Mouse (Mus musculus): ENCODE measurements around the gene Upf3b. TPM values are rescaled to one million over a fixed set of nuclear protein-coding genes. Genes with fewer than 3 reads are reported as not detected.
A peak's percentile ranks its signal among the peaks of the same experiment; 100 is the strongest.
"Not testable (repeated sequence)": the region's sequence is repeated elsewhere in the genome, so short reads cannot be mapped to it uniquely, and the experiment has no call there.

The Upf3b gene
- total RNA-seq (2014; fragmentation: Nextera tagmentation): 43.4 and 80.8 TPM in 2 replicates
- 87.5 and 105 TPM in 2 replicates for total RNA-seq (2017)

DNA sequence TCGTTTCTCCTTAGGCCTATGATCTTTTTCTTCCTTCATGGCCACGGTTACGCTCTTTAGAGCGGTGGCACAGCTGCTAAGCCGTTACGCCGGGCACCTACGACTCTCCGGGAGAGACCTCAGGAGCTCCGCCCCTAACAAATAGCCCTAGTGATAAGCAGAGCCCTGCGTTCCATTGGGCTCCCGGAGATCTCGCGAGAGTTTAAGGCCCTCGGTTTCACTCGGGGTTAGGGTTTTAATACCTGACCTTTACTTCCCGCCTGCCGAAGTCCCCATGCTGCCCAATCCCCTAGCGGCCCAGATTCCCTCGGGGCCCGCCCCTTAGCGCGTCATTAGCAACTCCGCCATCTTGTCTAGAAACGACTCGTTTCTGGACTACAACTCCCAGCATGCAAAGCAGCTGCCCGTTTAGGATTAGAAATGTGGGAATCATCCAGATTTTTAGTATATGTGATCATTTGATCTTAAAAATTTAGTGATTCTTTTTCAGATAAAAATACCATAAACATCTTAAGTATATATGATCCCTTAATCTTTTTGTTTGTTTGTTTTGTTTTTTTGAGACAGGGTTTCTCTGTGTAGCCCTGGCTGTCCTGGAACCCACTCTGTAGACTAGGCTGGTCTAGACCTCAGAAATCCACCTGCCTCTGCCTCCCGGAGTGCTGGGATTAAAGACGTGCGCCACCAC lies at the start of gene Upf3b:
Gene Upf3b (minus strand): TSS at position 130 of the 688 bp plus-strand sequence.
- peak; percentile 99 for ATAC-seq (replicated peaks; ENCODE audit: low FRiP score, low TSS enrichment, poor library complexity, severe bottlenecking)

DNA sequence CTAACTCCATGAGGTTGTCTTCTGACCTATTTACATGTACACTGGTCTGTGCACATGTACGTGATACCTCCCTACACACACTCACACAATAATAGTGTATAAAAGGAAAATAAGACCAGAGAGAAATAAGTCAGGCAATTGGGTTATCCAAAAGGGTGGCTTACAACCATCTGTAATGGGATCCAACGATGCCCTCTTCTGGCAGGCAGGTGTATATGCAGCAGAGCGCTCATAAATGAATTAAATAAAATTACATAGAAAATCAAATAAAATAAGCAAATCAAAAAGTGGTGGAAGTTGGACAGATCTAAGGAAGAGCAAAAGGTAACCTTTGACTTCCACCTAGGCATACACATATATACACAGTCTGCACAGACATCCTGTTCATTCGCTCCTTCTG lies 47.7 kb upstream of the Upf3b start:
- ATAC-seq (replicated peaks; ENCODE audit: low FRiP score, low TSS enrichment, poor library complexity, severe bottlenecking): no peak

DNA sequence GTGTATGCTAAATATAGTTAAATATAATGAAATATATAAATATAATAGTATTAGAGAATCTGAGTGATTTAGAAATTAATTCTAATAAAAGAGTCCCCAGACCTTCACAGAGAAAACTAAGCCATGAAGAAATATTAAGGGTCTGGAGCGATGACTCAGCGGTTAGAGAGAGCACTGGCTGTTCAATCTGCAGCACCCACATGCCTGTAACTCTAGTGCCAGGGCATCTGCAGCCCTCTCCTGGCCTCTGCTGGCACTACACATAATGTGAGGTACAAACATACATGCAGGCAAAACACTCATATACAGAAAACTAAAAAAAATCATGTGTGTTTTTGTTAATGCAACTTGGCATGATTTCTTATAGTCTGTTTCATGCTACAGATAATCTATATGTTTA lies 34.8 kb upstream of the Upf3b start:
- peak; percentile 99 for ATAC-seq (replicated peaks; ENCODE audit: low FRiP score, low TSS enrichment, poor library complexity, severe bottlenecking)

DNA sequence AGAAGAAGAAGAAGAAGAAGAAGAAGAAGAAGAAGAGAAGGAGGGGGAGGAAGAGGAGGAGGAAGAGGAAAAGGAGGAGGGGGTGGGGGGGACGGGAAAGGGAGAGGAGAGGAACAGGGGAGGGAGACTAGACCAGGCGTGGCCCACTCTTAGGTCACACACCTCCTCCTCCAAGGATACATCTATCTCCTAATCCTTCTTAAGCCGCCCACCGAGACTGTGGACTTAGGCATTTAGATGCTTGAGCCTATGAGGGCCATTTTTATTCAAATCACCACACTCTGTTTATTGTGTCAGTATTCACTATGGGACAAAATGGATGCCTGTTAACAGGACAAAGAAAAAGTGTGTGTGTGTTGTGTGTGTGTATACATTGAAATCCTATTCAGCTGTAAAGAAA lies 34.4 kb upstream of the Upf3b start:
- ATAC-seq (replicated peaks; ENCODE audit: low FRiP score, low TSS enrichment, poor library complexity, severe bottlenecking): not testable (repeated sequence)

DNA sequence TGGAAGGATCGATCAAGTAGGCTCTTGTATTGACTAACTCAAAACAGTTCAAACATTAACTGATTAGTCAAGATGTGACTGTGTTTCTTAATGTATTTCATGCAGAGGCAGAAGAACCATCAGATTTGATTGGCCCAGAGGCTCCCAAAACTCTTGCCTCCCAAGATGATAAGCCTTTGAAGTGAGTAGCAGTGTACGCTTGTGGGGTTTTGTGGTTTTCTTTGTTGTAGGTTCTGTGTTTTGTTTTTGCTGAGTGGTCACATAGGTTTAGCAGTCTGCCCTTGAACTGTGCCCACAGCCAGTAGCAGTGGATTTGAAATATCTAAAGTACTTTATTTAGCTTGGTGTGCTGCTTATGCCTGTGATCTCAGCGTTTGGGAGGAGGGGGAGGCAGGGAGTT lies 31.6 kb upstream of the Upf3b start:
- ATAC-seq (replicated peaks; ENCODE audit: low FRiP score, low TSS enrichment, poor library complexity, severe bottlenecking): no peak

DNA sequence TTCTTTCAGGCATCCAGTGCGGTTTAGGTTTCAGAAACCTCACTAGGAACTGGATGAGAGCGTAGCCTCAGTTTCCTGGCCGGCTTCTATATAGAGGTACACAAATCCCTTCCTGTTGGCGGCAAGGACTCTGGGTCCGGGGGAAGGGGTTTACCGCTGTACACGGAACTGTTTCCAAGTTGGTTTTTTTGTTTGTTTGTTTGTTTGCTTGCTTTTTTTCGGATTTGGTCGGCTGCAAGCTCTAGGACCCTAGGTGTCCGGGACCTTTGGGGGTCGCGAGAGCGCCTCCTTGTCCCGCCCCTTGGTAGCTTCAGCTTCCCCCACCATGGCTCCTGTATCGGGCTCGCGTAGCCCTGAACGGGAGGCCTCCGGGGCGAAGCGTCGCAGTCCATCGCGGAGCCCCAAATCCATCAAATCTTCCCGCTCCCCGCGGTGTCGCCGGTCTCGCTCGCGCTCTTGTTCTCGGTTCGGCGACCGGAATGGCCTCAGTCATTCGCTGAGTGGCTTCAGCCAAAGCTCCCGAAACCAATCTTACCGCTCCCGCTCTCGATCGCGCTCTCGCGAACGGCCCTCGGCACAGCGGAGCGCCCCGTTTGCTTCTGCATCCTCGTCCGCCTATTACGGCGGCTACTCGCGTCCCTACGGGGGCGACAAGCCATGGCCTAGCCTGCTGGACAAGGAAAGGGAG lies 16.7 kb upstream of the Upf3b start, which contains the start of gene Nkap:
Gene Nkap (plus strand): TSS at position 125 of the 688 bp plus-strand sequence.
- peak; percentile 81 for ATAC-seq (replicated peaks; ENCODE audit: low FRiP score, low TSS enrichment, poor library complexity, severe bottlenecking)

DNA sequence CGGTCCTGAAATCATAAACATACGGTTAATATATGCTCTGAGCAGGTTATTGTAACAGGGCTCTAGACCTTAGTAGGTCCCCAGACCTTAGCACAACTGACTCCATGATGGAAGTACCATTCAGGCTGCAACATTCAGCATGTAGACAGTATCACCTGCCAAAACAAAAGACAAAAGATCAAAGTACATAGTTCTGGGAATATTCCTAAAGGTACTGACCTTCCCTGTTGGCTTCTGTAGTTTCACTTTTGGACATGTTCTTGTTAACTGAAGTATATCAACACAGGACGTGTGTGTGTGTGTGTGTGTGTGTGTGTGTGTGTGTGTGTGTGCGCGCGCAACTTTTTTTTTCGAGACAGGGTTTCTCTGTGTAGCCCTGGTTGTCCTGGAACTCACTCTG lies 15.4 kb upstream of the Upf3b start:
- ATAC-seq (replicated peaks; ENCODE audit: low FRiP score, low TSS enrichment, poor library complexity, severe bottlenecking): no peak

DNA sequence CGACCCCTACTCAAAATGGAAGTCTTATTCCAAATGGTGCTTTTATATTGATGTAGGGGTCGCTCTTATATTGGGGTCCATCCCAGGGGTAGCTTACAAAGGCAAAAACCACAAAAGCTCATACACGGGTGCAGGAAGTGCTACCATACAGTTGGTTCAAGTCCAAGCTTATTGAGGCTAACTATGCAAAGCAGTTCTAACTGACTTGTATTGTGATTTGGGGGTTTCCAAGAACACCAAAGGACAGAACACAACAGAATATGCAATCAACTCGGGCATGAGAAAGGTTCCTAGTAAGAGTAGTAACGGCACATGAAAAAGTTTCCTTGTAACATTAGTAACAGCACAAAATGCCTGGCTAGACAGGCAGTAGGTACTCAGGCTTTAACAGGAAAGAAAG lies 10.1 kb upstream of the Upf3b start:
- ATAC-seq (replicated peaks; ENCODE audit: low FRiP score, low TSS enrichment, poor library complexity, severe bottlenecking): no peak

DNA sequence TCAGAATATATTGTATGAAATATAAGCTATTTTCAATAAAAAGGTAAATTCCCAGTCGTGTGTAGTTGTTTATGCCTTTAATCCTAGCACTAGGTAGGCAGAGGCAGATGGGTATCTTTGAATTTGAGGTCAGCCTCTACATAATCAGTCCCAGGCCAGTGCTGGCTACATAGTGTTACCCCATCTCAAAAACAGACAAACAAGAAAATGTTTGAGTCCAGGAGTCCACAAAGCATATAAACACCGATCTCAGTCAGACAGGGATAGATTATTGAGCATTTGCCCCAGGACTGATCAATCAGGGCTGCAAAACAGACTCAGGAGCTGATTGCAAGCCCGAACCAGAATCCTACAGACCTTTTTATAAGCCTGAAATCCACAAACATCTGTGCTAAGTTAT lies 9.5 kb upstream of the Upf3b start:
- ATAC-seq (replicated peaks; ENCODE audit: low FRiP score, low TSS enrichment, poor library complexity, severe bottlenecking): no peak

DNA sequence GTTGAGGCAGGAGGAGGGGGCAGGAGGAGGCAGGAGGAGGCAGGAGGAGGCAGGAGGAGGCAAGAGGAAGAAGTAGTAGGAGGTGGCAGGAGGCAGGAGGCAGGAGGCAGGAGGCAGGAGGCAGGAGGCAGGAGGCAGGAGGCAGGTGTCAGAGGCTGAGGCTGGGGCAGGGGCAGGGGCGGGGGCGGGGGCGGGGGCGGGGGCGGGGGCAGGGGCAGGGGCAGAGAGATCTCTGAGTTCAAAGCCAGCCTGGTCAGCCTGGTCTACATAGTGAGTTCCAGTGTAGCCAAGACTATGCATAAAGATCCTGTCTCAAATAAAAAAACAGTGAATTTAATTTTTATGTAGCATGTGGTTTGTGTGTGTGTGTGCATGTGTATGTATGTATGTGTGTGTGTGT lies 7.0 kb upstream of the Upf3b start:
- ATAC-seq (replicated peaks; ENCODE audit: low FRiP score, low TSS enrichment, poor library complexity, severe bottlenecking): no peak

DNA sequence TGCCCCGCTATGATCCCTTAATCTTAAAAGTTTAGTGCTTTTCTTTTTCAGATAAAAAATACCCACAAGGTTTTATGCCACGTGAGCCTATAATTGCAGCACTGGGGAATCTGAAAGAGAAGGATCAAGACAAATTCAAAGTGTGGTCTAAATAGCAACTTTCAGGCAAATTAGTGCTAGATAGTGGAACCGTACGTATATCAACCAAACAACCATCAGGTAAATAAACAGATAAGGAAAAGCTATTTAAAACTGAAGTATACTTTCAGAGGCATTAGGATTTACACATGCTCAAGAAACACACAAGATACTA lies 715 bp upstream of the Upf3b start:
- no peak for ATAC-seq (replicated peaks; ENCODE audit: low FRiP score, low TSS enrichment, poor library complexity, severe bottlenecking)

DNA sequence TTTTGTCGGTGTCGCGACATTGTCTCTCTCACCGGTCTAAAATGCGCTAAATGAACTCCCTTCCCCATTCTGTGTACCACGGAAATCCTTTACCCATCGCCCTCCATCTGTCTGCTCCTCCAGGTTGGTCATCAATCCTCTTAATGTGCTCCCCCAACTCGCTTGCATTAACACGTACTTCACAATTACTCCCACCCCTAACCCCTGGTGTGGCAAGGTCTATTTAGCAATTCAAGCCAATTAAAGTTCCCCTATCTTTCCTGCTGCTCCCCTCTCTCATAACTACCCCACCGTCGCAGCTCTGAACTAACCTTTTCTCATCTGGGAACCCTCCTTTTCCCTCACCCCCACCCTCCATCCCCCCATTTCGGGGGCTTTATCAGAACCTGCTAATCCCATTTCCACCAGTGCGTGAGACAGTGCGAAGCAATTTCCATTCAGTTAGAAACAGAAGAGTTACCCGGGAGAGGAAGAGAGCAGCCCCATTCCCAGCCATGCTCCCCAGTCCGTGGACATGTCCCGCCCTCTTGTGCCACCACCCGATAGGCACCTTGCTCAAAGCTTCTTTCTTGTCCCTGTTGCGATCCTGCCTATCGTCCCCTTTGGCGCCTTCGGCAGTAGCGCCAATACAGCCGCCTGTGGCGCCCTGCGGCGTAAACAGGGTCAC lies 463 bp downstream of the Upf3b start:
- ATAC-seq (replicated peaks; ENCODE audit: low FRiP score, low TSS enrichment, poor library complexity, severe bottlenecking): peak; percentile 91

DNA sequence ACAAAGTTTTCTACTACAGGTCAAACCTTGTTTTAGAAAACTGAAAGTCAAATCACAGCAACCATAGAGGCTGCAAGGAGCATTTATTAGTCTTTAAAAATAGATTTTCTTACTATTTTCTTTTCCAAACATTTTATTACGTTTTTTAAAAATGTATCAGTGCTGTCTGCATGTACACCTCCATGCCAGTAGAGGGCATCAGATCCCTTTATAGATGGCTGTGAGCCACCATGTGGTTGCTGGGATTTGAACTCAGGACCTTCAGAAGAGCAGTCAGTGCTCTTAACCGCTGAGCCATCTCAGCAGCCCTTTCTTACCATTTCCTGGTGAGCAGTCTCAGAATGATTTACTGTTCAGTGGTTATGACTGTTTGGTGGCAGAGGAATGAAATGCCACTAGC lies 6.3 kb downstream of the Upf3b start:
- no peak for ATAC-seq (replicated peaks; ENCODE audit: low FRiP score, low TSS enrichment, poor library complexity, severe bottlenecking)

DNA sequence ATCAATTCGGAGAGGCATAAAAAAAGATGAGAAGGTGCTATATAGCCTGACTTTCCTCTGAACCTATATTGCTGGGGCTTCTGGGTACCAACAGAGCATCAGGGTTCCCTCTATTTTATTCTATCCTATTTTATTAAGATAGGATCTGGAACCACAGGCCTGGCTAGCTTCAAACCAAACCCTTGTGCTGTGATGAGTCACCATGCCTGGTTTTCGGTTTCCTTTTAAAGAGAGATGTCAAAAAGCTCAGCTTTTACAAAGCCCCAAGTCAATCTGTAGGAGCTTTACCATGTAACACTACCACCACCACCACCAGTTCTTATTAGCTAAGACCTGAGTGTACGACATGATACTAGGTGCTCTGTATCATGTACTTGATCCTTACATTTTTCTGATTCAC lies 11.4 kb downstream of the Upf3b start:
- no peak for ATAC-seq (replicated peaks; ENCODE audit: low FRiP score, low TSS enrichment, poor library complexity, severe bottlenecking)

DNA sequence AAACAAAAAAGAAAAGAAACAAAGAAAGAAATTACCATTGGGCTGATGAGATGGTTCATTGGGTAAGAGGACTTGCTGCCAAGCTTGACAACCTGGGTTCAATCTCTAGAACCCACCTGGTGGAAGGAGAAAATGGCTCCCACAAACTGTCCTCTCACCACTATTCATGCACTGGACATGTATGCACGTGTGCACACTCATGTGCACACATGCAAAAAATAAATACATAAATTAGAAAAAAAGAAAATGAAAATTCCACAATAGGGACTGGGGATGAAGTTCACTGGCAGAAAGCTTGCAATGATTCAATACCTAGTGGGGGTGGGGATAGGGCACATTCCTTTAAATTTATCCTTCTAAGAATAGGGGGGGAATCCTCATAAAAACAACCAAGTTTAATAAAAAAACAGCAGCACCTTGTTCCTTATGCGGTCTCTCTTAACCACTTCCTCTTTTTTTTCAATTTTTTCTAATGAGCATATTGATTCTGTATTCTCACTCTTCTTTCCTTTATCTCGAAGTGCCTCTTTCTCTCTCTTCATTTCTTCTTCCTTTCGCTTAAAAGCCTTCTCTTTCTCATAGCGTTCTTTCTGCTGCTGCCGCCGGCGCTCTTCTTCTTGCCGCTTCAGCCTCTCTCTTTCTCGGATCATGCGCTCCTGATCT lies 14.9 kb downstream of the Upf3b start:
- ATAC-seq (replicated peaks; ENCODE audit: low FRiP score, low TSS enrichment, poor library complexity, severe bottlenecking): no peak

DNA sequence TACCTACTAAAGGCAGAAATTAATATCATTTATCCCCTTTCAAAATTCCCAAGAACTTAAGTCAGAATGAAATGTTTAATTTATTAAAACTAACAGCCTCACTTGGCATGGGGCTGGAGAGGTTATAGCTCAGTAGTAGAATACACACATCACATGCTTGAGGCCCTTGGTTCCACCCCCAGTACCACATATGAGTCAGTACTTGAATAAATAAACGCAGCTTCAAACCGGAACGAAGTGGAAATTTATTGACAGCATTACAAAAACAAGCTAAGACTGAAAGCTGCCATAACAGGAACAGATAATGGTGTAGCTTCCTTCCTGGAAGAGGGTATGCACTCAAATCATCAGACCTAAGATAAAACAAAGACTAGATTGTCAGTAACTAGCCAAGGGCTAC lies 18.7 kb downstream of the Upf3b start:
- ATAC-seq (replicated peaks; ENCODE audit: low FRiP score, low TSS enrichment, poor library complexity, severe bottlenecking): no peak

DNA sequence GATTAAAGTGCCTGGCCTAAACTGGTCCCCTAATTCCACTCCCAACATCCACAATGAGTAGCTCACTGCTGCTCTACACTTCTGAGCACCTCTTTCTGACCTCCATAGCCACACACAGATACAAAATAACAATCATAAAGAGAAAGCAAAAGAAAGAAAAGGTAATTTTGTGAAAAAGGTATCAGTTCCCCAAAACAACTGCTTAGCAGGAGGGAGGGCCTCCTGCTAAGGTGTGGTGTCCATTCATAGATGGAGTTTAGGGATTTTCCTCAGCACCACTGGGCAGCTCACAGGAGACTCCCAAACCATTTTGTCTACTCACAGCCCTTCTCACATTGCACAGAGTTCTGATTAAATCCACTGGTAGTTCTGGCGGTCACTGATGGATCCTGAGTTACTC lies 21.3 kb downstream of the Upf3b start:
- no peak for ATAC-seq (replicated peaks; ENCODE audit: low FRiP score, low TSS enrichment, poor library complexity, severe bottlenecking)

DNA sequence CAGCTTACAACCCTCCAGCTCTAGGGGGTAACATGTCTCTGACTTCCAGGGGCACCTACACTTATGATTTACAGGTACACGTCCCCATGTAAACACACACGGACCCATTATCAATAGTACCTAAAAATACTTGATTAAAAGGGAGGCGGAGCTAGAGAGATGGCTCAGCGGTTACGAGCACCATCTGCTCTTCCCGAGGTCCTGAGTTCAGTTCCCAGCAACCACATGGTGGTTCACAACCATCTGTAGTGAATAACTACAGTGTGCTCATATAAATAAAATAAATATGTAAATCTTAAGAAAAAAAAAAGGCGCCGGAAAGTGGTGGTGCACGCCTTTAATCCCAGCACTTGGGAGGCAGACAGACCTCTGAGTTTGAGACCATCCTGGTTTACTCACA lies 24.5 kb downstream of the Upf3b start:
- ATAC-seq (replicated peaks; ENCODE audit: low FRiP score, low TSS enrichment, poor library complexity, severe bottlenecking): peak; percentile 39

DNA sequence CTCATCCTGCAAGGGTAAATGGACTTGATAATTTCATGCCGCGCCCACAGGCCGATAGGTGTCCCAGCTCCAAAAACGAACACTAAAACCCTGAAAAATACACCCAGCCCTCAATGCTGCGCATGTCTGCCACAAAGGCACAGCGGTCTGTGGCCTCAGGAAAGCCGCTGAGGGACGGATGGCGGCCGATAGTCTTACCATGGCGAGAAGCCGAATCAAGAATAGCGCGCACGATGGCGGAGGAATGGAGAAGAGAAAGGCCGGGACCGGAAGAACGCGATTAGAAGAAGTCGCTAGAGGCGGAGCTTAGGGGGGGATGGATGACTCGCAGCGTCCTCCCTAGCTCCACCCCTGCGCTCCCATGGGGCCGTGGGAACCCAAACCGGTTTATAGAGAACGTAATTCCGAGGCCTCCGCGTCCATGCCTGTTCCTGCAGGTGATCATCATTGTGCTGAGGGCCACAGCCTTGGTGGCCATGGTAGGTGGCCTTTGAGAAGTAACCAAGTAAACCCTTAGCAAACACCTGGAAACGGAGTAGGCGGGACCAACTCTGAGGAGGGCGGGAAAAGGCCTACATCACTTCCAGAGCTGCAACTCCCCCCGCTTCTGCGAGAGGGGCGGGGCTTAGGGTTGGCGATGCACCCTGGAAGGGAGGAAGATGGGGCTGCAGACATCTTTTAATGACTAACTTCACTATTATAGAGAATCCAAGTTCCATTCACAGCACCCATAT lies 25.0 kb downstream of the Upf3b start, which contains the start of gene Rpl39:
Gene Rpl39 (minus strand): TSS at position 476 of the 734 bp plus-strand sequence.
- ATAC-seq (replicated peaks; ENCODE audit: low FRiP score, low TSS enrichment, poor library complexity, severe bottlenecking): peak; percentile 93
